Mouse (Mus musculus) heart, adult 11 months (tissue): ENCODE results near the gene Ammecr1.

ENCODE experiments used
- DNase-seq: peaks from one replicate; pipeline ENCODE4 v3.0.0; 2022

Ammecr1 gene

DNA sequence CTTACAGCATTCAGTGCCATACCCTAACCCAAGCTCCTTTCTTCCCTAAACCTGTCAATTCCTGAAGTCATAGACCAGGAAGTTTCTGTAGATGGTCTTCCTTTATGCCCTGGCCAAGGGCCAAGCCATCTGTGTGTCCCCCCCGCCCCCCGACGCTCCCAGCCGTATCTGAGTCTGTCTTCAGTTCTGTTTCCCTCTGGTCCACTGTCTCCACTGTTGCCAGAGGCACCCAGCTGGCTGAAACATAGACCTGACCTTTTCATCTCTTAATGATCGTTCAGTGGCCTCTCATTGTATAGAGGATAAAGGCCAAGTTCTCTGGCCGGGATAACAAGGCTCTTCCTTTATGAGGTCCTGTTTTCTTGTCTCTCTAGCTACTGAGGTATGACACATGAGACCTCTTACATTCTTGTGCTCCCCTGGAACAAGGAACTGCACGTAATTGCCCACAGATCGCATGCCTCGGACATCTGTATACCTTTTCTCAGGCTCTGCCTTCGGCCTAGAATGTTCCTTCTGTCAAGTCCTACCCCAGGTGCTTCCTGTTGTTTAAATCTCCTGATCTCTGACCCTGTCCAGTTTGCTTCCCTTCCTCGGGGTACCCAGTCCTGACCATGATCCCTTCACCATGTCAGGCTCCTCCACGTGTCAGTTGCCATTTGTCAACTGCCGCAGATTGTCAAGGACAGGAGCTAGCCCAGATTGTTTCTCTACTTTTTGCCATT lies 138.2 kb downstream of the Ammecr1 start:
- DNase-seq = peak; percentile 82

DNA sequence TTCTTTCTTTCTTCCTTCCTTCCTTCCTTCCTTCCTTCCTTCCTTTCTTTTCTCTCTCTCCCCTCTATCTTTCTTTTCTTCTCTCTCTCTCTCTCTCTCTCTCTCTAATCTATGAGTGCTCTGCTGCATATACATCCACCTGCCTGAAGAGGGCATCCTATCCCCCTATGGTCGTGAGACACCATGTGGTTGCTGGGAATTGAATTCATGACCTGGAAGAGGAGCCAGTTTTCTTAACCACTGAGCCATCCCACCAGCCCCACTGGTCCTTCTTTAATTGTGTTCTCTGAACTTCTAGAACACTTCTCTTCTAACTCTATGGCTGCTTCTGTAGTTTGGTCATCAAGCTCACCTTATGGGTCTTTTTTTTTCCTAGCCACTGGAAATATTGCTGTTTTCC lies 138.9 kb downstream of the Ammecr1 start:
- peak; percentile 79 for DNase-seq

DNA sequence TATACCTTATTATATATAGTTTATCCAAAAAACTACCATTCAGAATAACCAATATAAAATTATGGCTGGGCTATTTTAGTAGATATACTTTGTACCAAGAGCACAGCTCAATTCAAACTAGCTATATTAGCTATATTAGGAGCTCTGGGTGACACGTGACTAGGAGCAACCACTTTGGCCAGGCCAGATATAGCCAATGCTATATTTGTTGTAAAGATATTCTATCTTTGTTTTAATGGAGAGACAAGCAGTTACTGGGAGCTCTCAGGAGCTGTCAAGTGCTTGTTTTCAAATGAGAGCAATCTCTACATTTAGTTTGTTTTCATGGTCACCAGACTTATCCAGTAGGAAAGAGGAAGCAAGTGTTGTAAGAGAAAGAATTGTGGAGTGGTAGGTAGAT lies 141.2 kb downstream of the Ammecr1 start:
- DNase-seq = peak; percentile 64

- DNase-seq = peak; percentile 83
Measured at GRCm38 (mm10) chrX:142821846-142822245, 144.7 kb downstream of the Ammecr1 start.

- peak; percentile 76 for DNase-seq
Measured at GRCm38 (mm10) chrX:142821239-142821638, 145.3 kb downstream of the Ammecr1 start.

GRCm38 (mm10) chrX:142818057-142818682 lies 148.4 kb downstream of the Ammecr1 start:
- DNase-seq = peak; percentile 42

DNA sequence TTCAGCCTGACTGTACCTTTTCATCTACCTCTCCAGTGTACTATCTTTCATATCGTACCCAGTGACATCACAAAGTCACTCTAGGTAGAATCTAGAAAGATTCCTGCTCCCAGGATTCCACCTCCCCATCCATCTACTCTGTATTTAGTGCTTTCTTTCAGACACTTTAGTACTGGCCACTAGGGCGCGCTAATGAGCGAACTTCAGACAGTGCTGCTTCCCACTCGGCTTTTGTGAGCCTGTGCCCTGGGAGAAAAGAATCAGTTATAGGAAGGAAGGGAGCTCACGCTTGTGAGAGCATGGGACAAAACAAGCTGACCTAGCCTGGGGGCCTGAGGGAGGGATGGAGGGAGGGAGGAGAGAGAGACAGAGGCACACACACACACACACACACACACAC lies 153.4 kb downstream of the Ammecr1 start:
- DNase-seq = peak; percentile 61

GRCm38 (mm10) chrX:142808411-142808810 lies 158.1 kb downstream of the Ammecr1 start:
- peak; percentile 83 for DNase-seq

GRCm38 (mm10) chrX:142806620-142807061 lies 159.9 kb downstream of the Ammecr1 start:
- peak; percentile 88 for DNase-seq

DNA sequence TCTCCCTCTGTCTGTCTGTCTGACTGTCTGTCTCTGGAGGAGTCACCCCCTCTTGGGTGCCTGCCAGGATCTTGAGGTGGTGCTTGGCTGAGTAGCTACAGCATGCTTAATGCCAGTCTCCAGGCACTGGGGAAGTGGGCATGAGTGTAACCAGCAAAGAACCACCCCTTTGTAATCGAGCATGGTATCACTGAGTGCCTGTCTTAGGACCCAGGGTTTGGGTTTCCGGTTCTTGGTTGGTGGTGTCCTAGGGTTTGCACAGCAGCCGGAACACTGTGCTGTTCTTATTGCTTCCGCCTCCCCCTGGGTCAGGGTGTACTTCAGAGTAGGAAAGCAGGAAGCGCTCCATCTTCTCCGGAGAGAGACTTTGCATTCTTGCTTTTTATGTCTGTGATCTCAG lies 160.4 kb downstream of the Ammecr1 start:
- DNase-seq = peak; percentile 83

DNA sequence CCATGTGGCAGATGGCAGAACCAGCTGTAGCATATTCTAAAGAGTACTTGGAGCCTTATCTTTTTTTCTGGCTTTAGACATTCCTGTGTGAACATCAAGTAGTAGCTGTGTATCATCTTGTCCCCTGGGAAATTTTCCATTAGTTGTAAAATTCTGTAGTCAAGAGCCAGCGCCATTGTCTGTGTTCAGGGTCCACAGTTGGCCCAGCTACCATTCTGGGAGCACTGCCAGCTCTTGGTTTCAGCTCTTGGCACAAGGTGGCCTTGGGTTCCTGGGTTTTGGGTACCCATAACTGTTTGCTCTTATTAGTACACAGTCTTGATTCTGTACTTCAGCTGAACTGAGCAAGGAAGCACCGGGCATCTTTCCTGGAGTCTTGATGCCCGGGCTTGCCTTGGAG lies 161.9 kb downstream of the Ammecr1 start:
- peak; percentile 78 for DNase-seq
